Mouse (Mus musculus): ENCODE measurements at regions not wholly inside any gene's neighbourhood (a gene's known extent, or its start where the extent isn't known, plus 50 kb on each side); places are given as distances from the start of the nearest gene placed in this dataset.

DNA sequence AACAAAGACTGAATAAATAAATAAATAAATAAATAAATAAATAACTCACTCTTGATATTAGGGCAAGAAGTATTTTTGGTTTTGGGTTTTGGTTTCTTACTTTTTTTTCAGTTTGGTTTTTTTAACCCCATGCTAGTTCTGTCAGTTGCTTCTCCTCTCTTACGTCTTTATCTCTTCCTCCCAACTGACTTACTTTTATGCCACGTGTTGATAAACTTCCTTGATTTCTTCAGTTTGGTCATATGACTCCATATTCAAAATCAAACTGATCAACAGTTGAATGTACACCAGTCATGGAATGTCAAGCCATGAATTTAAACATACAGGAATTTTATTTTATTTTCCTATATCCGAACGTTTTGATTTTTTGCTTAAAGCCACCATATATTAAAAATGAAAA is 697.5 kb upstream of the Zeb2 start (continued):
- TF ChIP-seq NELFE (IDR thresholded peaks at IDR 0.05; ENCODE audit: low read depth, low read length) (no peak), MYC (IDR thresholded peaks at IDR 0.05; ENCODE audit: low read depth, low read length) (peak; percentile 47; the same call in 1 of the 2 replicates), SIN3A (IDR thresholded peaks at IDR 0.05; ENCODE audit: low read length) (no peak), HCFC1 (IDR thresholded peaks at IDR 0.05; ENCODE audit: low read depth, low read length) (no peak), ZMIZ1 (IDR thresholded peaks at IDR 0.05; ENCODE audit: low read depth, low read length) (no peak), MXI1 (IDR thresholded peaks at IDR 0.05; ENCODE audit: low read depth, low read length) (no peak)

DNA sequence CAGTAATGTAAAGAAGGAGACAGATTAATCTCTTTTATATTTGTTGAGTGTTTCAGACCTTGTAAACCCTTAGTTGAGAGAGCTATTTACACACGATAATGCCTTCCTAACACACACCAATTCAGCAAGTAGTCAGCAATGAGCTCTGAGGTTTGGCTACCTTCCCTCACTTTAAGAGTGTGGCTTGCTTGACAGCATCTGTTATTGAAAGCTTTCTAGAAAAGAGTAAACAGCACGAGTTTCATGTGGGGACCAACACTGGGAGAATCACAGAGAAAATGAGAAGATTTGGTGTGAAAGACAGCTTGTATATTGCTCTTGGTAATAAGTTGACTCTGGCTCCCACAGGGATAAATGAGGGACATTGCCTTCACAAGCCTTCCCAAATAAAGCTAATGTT is 688.1 kb upstream of the Zeb2 start:
- H3K4me3 ChIP-seq (ENCODE audit: control insufficient read depth in 1 of 2, insufficient read depth in 1 of 2, low read depth in 2 of 2, low read length in 2 of 2), result no peak overlapping the region
- H3K36me3 ChIP-seq (ENCODE audit: control insufficient read depth in 1 of 2, insufficient read depth in 2 of 2, low read length in 2 of 2), result no peaks in the 10 kb centered on the region
- H3K27ac ChIP-seq (ENCODE audit: control insufficient read depth, low read depth, low read length), result no peak overlapping the region
- TF ChIP-seq MYC (IDR thresholded peaks at IDR 0.05; ENCODE audit: low read depth, low read length) (no peak), MAFK (IDR thresholded peaks at IDR 0.05; ENCODE audit: borderline replicate concordance, low read depth, low read length) (no peak), BHLHE40 (IDR thresholded peaks at IDR 0.05; ENCODE audit: borderline replicate concordance, low read depth, low read length) (no peak), SIN3A (IDR thresholded peaks at IDR 0.05; ENCODE audit: low read length) (no peak), MEF2A (IDR thresholded peaks at IDR 0.05; ENCODE audit: extremely low read depth, insufficient replicate concordance, low read depth, low read length, poor library complexity, severe bottlenecking) (no peak), USF1 (IDR thresholded peaks at IDR 0.05; ENCODE audit: low read depth, low read length) (no peak), CHD2 (IDR thresholded peaks at IDR 0.05; ENCODE audit: low read length) (no peak), ZKSCAN1 (IDR thresholded peaks at IDR 0.05; ENCODE audit: low read depth, low read length) (no peak), POLR2A (IDR thresholded peaks at IDR 0.05; ENCODE audit: control insufficient read depth in 1 of 2, insufficient read depth in 1 of 2, low read depth in 1 of 2, low read length in 2 of 2, poor library complexity in 1 of 2) (no peak), ZC3H11A (IDR thresholded peaks at IDR 0.05; ENCODE audit: low read depth, low read length) (no peak), EP300 (IDR thresholded peaks at IDR 0.05; ENCODE audit: low read depth in 1 of 2, low read length in 2 of 2) (no peak), HCFC1 (IDR thresholded peaks at IDR 0.05; ENCODE audit: low read depth, low read length) (no peak), RCOR1 (IDR thresholded peaks at IDR 0.05; ENCODE audit: low read depth, low read length) (no peak), UBTF (IDR thresholded peaks at IDR 0.05; ENCODE audit: borderline replicate concordance, insufficient read depth, low read depth, low read length) (no peak), ZMIZ1 (IDR thresholded peaks at IDR 0.05; ENCODE audit: low read depth, low read length) (no peak), POLR2AphosphoS5 (IDR thresholded peaks at IDR 0.05; ENCODE audit: borderline replicate concordance, low read depth, low read length) (no peak)
- no peaks in the 10 kb centered on the region for H3K27me3 ChIP-seq (ENCODE audit: control insufficient read depth in 1 of 2, insufficient read depth in 2 of 2, low read length in 2 of 2)
- DNase-seq (ENCODE audit: low read depth, low spot score), result no peak
- no peak overlapping the region for H3K9ac ChIP-seq (ENCODE audit: control insufficient read depth, low read depth, low read length, poor library complexity, severe bottlenecking)
- no peaks in the 10 kb centered on the region for H3K4me1 ChIP-seq (ENCODE audit: control insufficient read depth in 1 of 2, insufficient read depth in 2 of 2, low read length in 2 of 2)
- H3K79me2 ChIP-seq (ENCODE audit: control insufficient read depth, insufficient read depth, low read length, poor library complexity), result no peaks in the 10 kb centered on the region
- no peaks in the 10 kb centered on the region for H3K9me3 ChIP-seq (replicated peaks; ENCODE audit: insufficient read depth, low read length)

DNA sequence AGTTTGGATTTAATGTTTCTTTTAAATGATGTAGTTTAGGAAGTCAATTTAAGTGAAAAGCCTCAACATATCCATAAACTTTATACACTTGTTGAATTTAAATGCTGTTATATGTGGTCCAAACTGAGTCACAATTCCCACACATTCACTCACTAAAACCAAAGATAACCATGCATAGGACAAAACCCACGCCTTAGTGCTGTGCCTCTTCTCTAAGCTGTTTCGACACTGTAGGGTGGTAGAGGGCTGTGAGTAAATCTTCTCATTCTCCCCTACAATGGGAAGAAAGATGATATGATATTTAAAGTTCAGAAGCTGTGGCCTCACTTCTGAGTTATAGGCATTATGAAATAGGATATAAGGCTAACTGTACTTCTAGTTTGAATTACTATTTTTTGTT is 682.9 kb upstream of the Zeb2 start:
- Histone ChIP-seq H3K4me1 (ENCODE audit: control insufficient read depth in 1 of 2, insufficient read depth in 2 of 2, low read length in 2 of 2) (no peaks in the 10 kb centered on the region), H3K36me3 (ENCODE audit: control insufficient read depth in 1 of 2, insufficient read depth in 2 of 2, low read length in 2 of 2) (no peaks in the 10 kb centered on the region), H3K79me2 (ENCODE audit: control insufficient read depth, insufficient read depth, low read length, poor library complexity) (no peaks in the 10 kb centered on the region), H3K9me3 (replicated peaks; ENCODE audit: insufficient read depth, low read length) (no peaks in the 10 kb centered on the region), H3K27ac (ENCODE audit: control insufficient read depth, low read depth, low read length) (no peak overlapping the region), H3K9ac (ENCODE audit: control insufficient read depth, low read depth, low read length, poor library complexity, severe bottlenecking) (no peak overlapping the region), H3K4me3 (ENCODE audit: control insufficient read depth in 1 of 2, insufficient read depth in 1 of 2, low read depth in 2 of 2, low read length in 2 of 2) (no peak overlapping the region), H3K27me3 (ENCODE audit: control insufficient read depth in 1 of 2, insufficient read depth in 2 of 2, low read length in 2 of 2) (no peaks in the 10 kb centered on the region)
- DNase-seq (ENCODE audit: low read depth, low spot score), result no peak
- no peak for TF ChIP-seq MYB (IDR thresholded peaks at IDR 0.05; ENCODE audit: low read depth, low read length)
- no peak for TF ChIP-seq HCFC1 (IDR thresholded peaks at IDR 0.05; ENCODE audit: low read depth, low read length)
- TF ChIP-seq MYC (IDR thresholded peaks at IDR 0.05; ENCODE audit: low read depth, low read length), result no peak
- TF ChIP-seq MAFK (IDR thresholded peaks at IDR 0.05; ENCODE audit: borderline replicate concordance, low read depth, low read length), result no peak
- no peak for TF ChIP-seq NRF1 (IDR thresholded peaks at IDR 0.05; ENCODE audit: insufficient read depth, low read depth, low read length, poor library complexity, severe bottlenecking)
- no peak for TF ChIP-seq EP300 (IDR thresholded peaks at IDR 0.05; ENCODE audit: low read depth in 1 of 2, low read length in 2 of 2)
- TF ChIP-seq ZNF384 (IDR thresholded peaks at IDR 0.05; ENCODE audit: low read depth, low read length), result no peak
- no peak for TF ChIP-seq USF2 (IDR thresholded peaks at IDR 0.05; ENCODE audit: borderline replicate concordance in 1 of 2, insufficient read depth in 1 of 2, low read depth in 1 of 2, low read length in 2 of 2)
- TF ChIP-seq ZC3H11A (IDR thresholded peaks at IDR 0.05; ENCODE audit: low read depth, low read length), result no peak
- TF ChIP-seq RAD21 (IDR thresholded peaks at IDR 0.05; ENCODE audit: low read depth, low read length), result no peak
- no peak for TF ChIP-seq JUND (IDR thresholded peaks at IDR 0.05; ENCODE audit: low read depth, low read length)
- no peak for TF ChIP-seq ETS1 (IDR thresholded peaks at IDR 0.05; ENCODE audit: low read depth, low read length)
